Mouse (Mus musculus): ENCODE data around the gene Wnt7b.

Wnt7b gene

GRCm38 (mm10) chr15:85505118-85505925 is 77.0 kb downstream of the Wnt7b start:
- DNase-seq = peak; percentile 64 to 80

DNA sequence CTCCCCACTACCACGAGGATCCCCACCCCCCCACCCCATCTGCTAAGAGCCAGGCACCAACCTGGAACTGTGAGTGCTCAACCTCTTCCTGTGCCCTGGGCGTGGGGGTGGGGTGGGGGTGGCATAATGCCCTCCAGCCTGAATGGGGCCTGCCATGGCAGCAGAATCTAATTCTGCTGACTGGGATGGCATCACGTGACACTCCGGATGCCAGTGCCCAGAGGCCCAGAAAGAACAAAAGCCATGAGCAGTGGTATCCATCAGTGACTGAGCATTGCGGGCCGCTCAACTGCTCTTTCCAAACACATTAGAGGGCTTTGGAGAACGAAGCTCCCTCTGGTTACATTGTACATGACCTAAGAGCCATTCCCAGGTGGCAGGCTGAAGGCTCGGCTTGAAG is 79.1 kb downstream of the Wnt7b start, which contains the start of gene 7530416G11Rik:
7530416G11Rik (minus strand) TSS at position 101 of the 400 bp plus-strand sequence.
- DNase-seq = no peak

GRCm38 (mm10) chr15:85500267-85500666 is 82.0 kb downstream of the Wnt7b start:
- no peak for DNase-seq

DNA sequence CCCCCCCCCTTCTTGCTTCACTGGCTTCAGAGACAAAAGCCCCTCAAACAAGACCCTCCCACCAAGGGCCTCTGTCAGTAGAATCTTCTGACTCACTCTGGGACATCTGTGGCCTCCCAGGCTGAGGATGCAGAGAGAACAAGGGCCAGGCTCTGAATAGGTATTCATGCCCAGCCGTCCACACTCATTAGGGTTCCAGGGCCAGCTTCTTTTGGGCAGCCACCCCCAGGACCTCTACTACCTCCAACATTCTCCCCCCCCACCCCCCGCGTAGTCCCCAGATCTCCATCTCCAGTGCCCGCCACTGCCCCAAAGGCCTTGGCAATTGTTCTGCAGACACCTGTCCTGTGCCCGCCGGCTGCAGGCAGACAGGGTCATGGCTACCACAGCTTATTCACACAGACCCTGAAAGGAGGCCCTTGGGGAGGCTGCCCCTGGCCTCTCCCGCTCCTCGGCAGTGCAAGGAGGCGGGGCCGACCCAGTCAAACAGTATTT is 84.2 kb downstream of the Wnt7b start:
- no peak for DNase-seq

DNA sequence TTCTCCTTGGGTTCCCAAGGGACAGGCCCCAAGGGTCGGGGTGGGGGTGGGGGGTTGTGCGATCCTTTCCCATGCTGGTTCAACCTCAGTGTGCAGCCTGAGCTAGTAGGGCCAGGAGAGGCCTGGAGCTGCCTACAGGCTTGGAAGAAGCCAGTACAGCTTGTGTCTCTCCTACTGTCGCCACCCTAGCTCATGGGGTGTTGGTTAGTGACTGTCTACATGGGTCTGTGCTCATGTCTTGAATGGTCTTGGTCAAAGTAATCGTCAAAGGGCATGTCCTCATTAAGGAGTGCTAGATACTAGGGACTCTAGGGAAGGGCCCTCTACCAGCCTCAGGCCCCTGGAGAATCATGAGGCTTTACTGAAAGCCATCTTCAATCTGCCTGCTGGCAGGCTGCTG is 84.7 kb downstream of the Wnt7b start:
- DNase-seq = no peak

GRCm38 (mm10) chr15:85494163-85494621 is 88.1 kb downstream of the Wnt7b start:
- DNase-seq = peak; percentile 52 to 55

GRCm38 (mm10) chr15:85489751-85490150 is 92.5 kb downstream of the Wnt7b start:
- no peak for DNase-seq

DNA sequence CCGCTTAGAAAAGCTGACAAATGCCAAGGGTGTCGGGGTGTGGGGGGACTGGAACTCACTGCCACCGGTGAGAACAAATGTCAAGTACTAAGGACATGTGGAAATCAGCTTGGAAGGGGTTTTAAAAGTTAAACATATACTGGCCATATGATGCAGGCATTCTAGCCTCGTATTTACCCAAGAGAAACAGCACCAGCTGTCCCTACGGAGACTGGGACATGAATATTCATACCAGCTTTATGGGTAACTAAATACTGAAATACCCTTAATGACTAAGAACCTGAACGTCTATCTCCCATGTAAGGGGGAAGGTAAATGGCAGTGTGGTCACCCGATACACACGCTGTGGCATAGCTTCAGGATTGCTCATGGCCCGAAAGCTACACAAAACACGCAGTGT is 93.4 kb downstream of the Wnt7b start:
- DNase-seq = no peak
